Comparison of ENCODE assay signal across 8 mouse cellular contexts in genomic region chr2:117438586-117439371, GRCm38 (mm10).
DNase-seq lines count a peak whose midpoint lies in the region; ATAC-seq and TF ChIP-seq lines count a peak whose summit lies in the region.

No protein-coding gene starts in this region.

- no peaks in the 10 kb centered on the region for H3K36me3 ChIP-seq in forebrain, embryonic 14.5 days (ENCODE audit: control insufficient read depth, insufficient read depth, low read length)
- H3K36me3 ChIP-seq in hindbrain, postnatal 0 days (ENCODE audit: insufficient read depth, low read length), result no peaks in the 10 kb centered on the region

- ATAC-seq in forebrain, embryonic 14.5 days, result peak; percentile 88
- ATAC-seq in hindbrain, postnatal 0 days, result peak; percentile 92
- peak; percentile 94 for ATAC-seq in megakaryocyte progenitor cell, adult 5-6 weeks (replicated peaks; ENCODE audit: poor library complexity)

- no peak overlapping the region for H3K9ac ChIP-seq in forebrain, embryonic 14.5 days (ENCODE audit: low read length)
- H3K9ac ChIP-seq in hindbrain, postnatal 0 days (replicated peaks; ENCODE audit: low read length), result no peak overlapping the region

- peaks cover 5% of the 10 kb centered on the region; the same call in 1 of the 2 replicates for H3K4me1 ChIP-seq in forebrain, embryonic 14.5 days (ENCODE audit: control insufficient read depth, insufficient read depth, low read length)
- no peaks in the 10 kb centered on the region for H3K4me1 ChIP-seq in hindbrain, postnatal 0 days (ENCODE audit: insufficient read depth, low read length)

- no peak overlapping the region for H3K4me2 ChIP-seq in forebrain, embryonic 14.5 days (ENCODE audit: low read length)
- no peak overlapping the region for H3K4me2 ChIP-seq in hindbrain, postnatal 0 days (ENCODE audit: low read depth, low read length)

- no peak overlapping the region for H3K4me3 ChIP-seq in forebrain, embryonic 14.5 days (ENCODE audit: low read depth, low read length)
- no peak overlapping the region for H3K4me3 ChIP-seq in hindbrain, postnatal 0 days (ENCODE audit: low read length)

- peak; percentile 96 for TF ChIP-seq CTCF in hindbrain, postnatal 0 days (IDR thresholded peaks at IDR 0.05; ENCODE audit: low read depth)

- peak; percentile 88 for DNase-seq in NIH3T3 (ENCODE audit: low read depth)
- peak; percentile 33 for DNase-seq in c-Kit-positive CD71-positive TER-119-positive erythroid progenitor cells, embryonic 14.5 days (ENCODE audit: low spot score)
- DNase-seq in forebrain, embryonic 14.5 days (ENCODE audit: low spot score), result peak; percentile 90
- peak; percentile 83 for DNase-seq in hindbrain, postnatal 0 days (ENCODE audit: low spot score)
- peak; percentile 68 to 74 for DNase-seq in layer of hippocampus, postnatal 36 days
- peak; percentile 76 for DNase-seq in right cerebral cortex, postnatal 14 days
- peak; percentile 39 to 60 for DNase-seq in urinary bladder, postnatal 36 days (ENCODE audit: low spot score in 2 of 2)

- no peaks in the 10 kb centered on the region for H3K9me3 ChIP-seq in forebrain, embryonic 14.5 days (replicated peaks; ENCODE audit: control insufficient read depth, low read length)
- H3K9me3 ChIP-seq in hindbrain, postnatal 0 days (ENCODE audit: low read length), result no peaks in the 10 kb centered on the region

- WGBS in forebrain, embryonic 14.5 days, result 59% methylated on average over 8 of the region's 8 CpGs
- WGBS in hindbrain, postnatal 0 days, result 63% methylated on average over 8 of the region's 8 CpGs

- H3K27ac ChIP-seq in forebrain, embryonic 14.5 days (ENCODE audit: low read depth, low read length), result peak overlapping the region; percentile 64
- no peak overlapping the region for H3K27ac ChIP-seq in hindbrain, postnatal 0 days

- no peaks in the 10 kb centered on the region for H3K27me3 ChIP-seq in forebrain, embryonic 14.5 days (replicated peaks; ENCODE audit: control insufficient read depth, insufficient read depth, low read length)
- no peaks in the 10 kb centered on the region for H3K27me3 ChIP-seq in hindbrain, postnatal 0 days (ENCODE audit: insufficient read depth, low read length)

Comparison
In these comparisons a context has a peak if more than half of its experiments do, and no peak if none do; other contexts are left out.
1. DNase-seq: peak in every context shown above with its lines; median percentile 90 in forebrain, embryonic 14.5 days; 88 in NIH3T3; 83 in hindbrain, postnatal 0 days; 76 in right cerebral cortex, postnatal 14 days; 71 in layer of hippocampus, postnatal 36 days; 50 in urinary bladder, postnatal 36 days; 33 in c-Kit-positive CD71-positive TER-119-positive erythroid progenitor cells, embryonic 14.5 days.